Mouse (Mus musculus) thymus, adult 2 months (tissue): ENCODE data around the gene Tef. TPM values are rescaled to one million over a fixed set of nuclear protein-coding genes. Genes with fewer than 3 reads are reported as not detected.

Source experiments
- DNase-seq: peaks from one replicate; pipeline ENCODE4 v3.0.0; 2021
- H3K27ac ChIP-seq: fragments of 200-500 bp; 2 replicates; pipeline ENCODE4 v1.5.1; 2012; ENCODE audit warnings: low read length, control low read depth; ENCODE audit not compliant: control insufficient read depth, insufficient read depth
- H3K27me3 ChIP-seq: fragments of 200-500 bp; 2 replicates; pipeline ENCODE4 v1.6.1; 2012; ENCODE audit warnings: mild to moderate bottlenecking, low read length, moderate library complexity, mixed read lengths; ENCODE audit not compliant: control insufficient read depth, insufficient read depth
- H3K36me3 ChIP-seq: fragments of 200-500 bp; 2 replicates; pipeline ENCODE4 v1.6.1; 2012; ENCODE audit warnings: mild to moderate bottlenecking, low read length, moderate library complexity; ENCODE audit not compliant: control insufficient read depth, insufficient read depth
- H3K4me1 ChIP-seq: fragments of 200-500 bp; replicated peaks from 2 replicates; pipeline ENCODE4 v1.6.1; 2012; ENCODE audit warnings: low read length; ENCODE audit not compliant: control insufficient read depth, insufficient read depth
- H3K4me3 ChIP-seq: fragments of 200-500 bp; 2 replicates; pipeline ENCODE4 v1.5.1; 2012; ENCODE audit warnings: mild to moderate bottlenecking, low read length, control low read depth, moderate library complexity; ENCODE audit not compliant: control insufficient read depth, insufficient read depth
- CTCF ChIP-seq: fragments of 200-500 bp; IDR thresholded peaks from 2 replicates; pipeline ENCODE4 v1.5.1; 2012; ENCODE audit warnings: mild to moderate bottlenecking, control low read depth, low read length, moderate library complexity, borderline replicate concordance; ENCODE audit not compliant: control insufficient read depth, poor library complexity, insufficient read depth; ENCODE audit errors: extremely low read depth
- POLR2A ChIP-seq: fragments of 200-500 bp; IDR thresholded peaks from 2 replicates; pipeline ENCODE4 v1.6.1; 2012; ENCODE audit warnings: mild to moderate bottlenecking, low read length, control low read depth, moderate library complexity; ENCODE audit not compliant: control insufficient read depth, poor library complexity, insufficient read depth; ENCODE audit errors: extremely low read depth
- WGBS: fragments of 180-500 bp; shearing (Covaris S2); methylation state at CpG from one replicate; pipeline ENCODE4 v1.1.7; 2018; 5-methylcytosine and 5-hydroxymethylcytosine counted together
- polyA plus RNA-seq: library from polyadenylated mRNA; depleted of rRNA; stranded (reverse); fragments of >200 nt; gene quantifications from 2 replicates; pipeline ENCODE4 v1.2.3, GENCODE M21; 2012

The Tef gene
- polyA plus RNA-seq, 1 experiment = 34.6 TPM

DNA sequence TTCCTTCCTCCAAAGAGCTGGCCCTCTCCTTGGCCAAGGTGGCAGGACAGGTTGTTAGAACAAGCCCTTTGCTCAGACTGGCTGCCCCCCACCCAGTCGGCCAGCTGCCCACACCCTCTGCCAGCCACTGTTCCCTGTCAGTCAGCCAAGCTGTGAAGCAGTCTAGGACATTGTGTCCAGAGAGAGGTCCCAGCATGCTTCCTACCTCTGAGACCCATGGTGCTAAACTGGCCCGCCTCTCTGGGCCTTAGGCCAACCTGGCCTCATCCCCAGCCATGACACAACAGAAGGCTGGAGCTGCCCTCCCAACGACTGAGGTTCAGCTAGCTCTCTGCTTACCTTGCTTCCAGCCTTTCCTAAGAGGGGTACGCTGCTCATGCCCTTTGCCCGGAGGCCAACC is 37.4 kb downstream of the Tef start:
- Histone ChIP-seq H3K27ac (no peak overlapping the region), H3K27me3 (no peaks in the 10 kb centered on the region), H3K4me1 (peaks cover 10% of the 10 kb centered on the region), H3K36me3 (no peaks in the 10 kb centered on the region), H3K4me3 (no peak overlapping the region)
- no peak for DNase-seq
- TF ChIP-seq CTCF (no peak), POLR2A (no peak)
- WGBS = 78% methylated on average over 5 of the region's 5 CpGs

DNA sequence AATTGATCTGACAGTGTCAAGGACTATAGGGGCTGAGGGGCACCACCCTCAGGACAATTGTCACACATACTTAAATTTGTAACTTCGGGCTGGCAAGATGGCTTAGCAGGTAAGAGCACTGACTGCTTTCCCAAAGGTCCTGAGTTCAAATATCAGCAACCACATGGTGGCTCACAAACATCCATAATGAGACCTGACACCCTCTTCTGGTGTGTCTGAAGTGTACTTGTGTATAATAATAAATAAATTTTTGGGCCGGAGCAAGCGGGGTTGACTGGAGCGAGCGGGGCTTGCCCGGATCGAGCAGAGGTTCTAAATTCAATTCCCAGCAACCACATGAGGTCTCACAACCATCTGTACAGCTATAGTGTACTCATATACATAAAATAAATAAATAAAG is 38.1 kb downstream of the Tef start:
- H3K27ac ChIP-seq = no peak overlapping the region

DNA sequence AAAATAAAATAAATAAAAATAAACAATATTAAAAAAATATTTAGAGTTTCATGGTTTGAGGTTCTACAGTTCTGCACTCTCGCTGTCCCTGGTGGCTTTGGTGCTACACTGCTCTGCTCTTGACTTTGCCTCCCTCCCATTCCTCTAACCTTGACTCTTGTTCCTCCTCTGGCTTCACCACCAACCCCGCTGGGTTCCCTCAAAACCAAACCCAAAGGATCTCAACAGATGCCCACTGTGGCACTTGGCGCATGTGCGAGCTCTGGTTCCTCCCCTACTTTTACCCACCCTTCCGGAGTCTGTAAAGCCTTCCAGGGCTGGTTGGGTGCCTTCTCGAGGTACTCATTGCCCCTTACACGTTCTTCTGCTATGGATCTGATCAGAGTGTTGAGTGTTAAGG is 40.1 kb downstream of the Tef start:
- Histone ChIP-seq H3K27me3 (no peaks in the 10 kb centered on the region), H3K4me3 (no peak overlapping the region), H3K27ac (no peak overlapping the region), H3K4me1 (0 out of 2 replicates have a peak, but pooled peaks cover 3% of the 10 kb centered on the region), H3K36me3 (no peaks in the 10 kb centered on the region; the same call in 1 of the 2 replicates)
- no peak for TF ChIP-seq CTCF
- no peak for TF ChIP-seq POLR2A
- DNase-seq = no peak
- WGBS = 43% methylated on average over 7 of the region's 7 CpGs

More for the DNA sequence above, 38.1 kb downstream of the Tef start:
- DNase-seq = no peak
- TF ChIP-seq CTCF (no peak), POLR2A (no peak)
- Histone ChIP-seq H3K27me3 (no peaks in the 10 kb centered on the region), H3K4me1 (peaks cover 10% of the 10 kb centered on the region), H3K36me3 (no peaks in the 10 kb centered on the region), H3K4me3 (no peak overlapping the region)
- 97% methylated on average over 7 of the region's 7 CpGs for WGBS

DNA sequence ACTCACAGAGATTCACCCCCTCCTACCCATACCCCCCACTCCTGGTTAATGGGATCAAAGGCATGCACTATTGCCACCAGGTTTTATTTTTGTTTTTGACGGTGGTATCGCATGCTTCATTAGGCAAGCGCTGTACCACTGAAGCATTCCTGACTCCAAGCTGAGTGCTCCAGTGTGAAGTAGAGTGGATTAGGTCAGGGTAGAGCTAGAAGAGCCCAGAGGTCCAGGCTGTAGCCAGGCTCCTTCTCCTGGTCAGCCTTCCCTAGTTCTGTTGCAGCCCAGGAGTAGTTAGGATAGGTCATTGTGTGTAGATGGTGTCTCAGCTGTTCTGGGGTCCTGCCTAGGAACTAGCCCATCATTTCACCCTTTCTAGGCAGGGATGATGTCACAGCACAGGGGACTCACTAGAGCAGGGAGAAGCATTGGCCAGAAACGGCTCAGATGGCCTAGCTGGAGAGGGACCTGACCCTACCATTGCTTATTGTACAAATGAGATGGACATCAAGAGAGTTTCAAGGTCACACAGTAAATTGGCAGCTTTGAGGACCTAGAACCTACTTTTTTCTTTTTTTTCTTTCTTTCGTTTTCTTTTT is 42.9 kb downstream of the Tef start:
- TF ChIP-seq POLR2A (no peak), CTCF (no peak)
- 91% methylated on average over 5 of the region's 5 CpGs for WGBS
- H3K4me1 ChIP-seq = peaks cover 14% of the 10 kb centered on the region
- no peaks in the 10 kb centered on the region for H3K27me3 ChIP-seq
- no peak for DNase-seq
- no peak overlapping the region for H3K27ac ChIP-seq
- H3K4me3 ChIP-seq = no peak overlapping the region
- peaks cover 20% of the 10 kb centered on the region for H3K36me3 ChIP-seq

DNA sequence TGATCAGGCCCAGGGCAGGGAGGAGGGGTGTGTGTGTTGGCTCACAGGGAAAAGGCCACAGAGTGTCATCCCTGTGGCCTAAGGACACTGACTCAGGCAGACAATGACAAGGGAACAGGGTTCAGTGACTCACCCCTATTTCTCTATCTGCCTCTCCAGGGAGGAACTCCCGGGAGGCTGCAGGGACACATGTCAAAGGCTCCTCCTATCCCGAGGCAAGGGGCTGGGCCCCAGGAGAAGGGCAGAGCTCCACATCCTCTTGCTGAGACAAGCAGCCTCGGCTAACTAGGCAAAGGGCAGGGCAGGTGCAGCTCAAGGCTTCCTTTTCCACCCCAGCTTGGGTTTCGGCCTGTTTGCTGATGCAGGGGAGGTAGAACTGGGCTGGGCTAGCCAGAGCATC is 43.5 kb downstream of the Tef start:
- WGBS = 57% methylated on average over 4 of the region's 4 CpGs
- Histone ChIP-seq H3K4me3 (no peak overlapping the region), H3K4me1 (peaks cover 20% of the 10 kb centered on the region), H3K36me3 (peaks cover 26% of the 10 kb centered on the region), H3K27me3 (no peaks in the 10 kb centered on the region), H3K27ac (no peak overlapping the region)
- DNase-seq = no peak
- TF ChIP-seq CTCF (no peak), POLR2A (no peak)

DNA sequence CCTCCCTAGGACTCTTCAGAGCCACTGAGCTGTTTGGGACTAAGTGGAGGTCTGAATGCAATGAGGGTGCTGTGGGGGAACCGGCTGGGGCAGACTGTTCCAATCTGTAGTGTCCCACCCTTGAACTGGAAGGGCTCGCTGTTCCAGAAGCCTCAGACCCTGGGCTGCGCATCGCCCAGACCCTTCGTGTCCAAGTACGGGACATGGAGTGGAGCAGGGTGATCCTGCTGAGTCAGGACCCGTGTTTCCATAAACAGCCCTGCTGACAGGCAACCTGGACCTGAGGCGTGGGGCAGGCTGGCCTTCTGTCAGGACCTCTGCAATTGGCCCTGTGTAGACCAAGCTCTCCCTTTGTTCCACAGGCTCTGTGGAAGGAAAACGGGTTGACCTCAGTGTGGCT is 44.5 kb downstream of the Tef start:
- no peak for DNase-seq
- H3K27ac ChIP-seq = no peak overlapping the region
- peaks cover 30% of the 10 kb centered on the region for H3K4me1 ChIP-seq
- H3K27me3 ChIP-seq = no peaks in the 10 kb centered on the region
- 96% methylated on average over 9 of the region's 9 CpGs for WGBS
- TF ChIP-seq POLR2A (no peak), CTCF (no peak)
- no peak overlapping the region for H3K4me3 ChIP-seq
- peaks cover 35% of the 10 kb centered on the region for H3K36me3 ChIP-seq

DNA sequence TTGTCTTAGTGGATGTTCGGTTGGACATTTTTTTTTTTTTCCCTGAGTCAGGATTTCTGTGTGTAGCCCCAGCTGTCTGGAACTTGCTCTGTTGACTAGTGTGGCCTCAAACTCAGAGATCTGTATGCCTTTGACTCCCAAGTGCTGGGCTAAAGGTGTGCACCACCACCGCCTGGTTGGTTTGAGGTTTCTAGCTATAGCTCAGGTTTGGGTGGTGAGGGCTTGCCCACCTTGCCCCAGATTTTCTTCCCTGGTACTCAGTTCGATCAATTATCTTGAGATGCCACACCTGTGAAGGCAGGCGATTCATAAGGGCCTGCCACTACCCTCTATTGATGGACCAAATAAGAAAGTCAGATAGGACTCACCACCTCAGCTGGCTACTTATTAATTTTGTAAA is 44.9 kb downstream of the Tef start:
- no peaks in the 10 kb centered on the region for H3K27me3 ChIP-seq
- no peak overlapping the region for H3K27ac ChIP-seq
- H3K36me3 ChIP-seq = peaks cover 35% of the 10 kb centered on the region
- no peak overlapping the region for H3K4me3 ChIP-seq
- TF ChIP-seq CTCF = no peak
- TF ChIP-seq POLR2A = no peak
- DNase-seq = no peak
- peaks cover 33% of the 10 kb centered on the region for H3K4me1 ChIP-seq
- 93% methylated on average over 4 of the region's 4 CpGs for WGBS
